Mouse (Mus musculus) bone marrow macrophage, adult 2 months (primary cell): ENCODE measurements around the gene Has1.

Experiments used
- CTCF ChIP-seq: IDR thresholded peaks from 2 replicates; pipeline ENCODE4 v1.5.1; 2012; ENCODE audit warnings: low read depth, mild to moderate bottlenecking, low read length, moderate library complexity
- POLR2A ChIP-seq: IDR thresholded peaks from 2 replicates; pipeline ENCODE4 v1.6.1; 2012; ENCODE audit warnings: mild to moderate bottlenecking, low read depth, low read length, borderline replicate concordance

GRCm38 (mm10) chr17:17828191-17828981 is 26.6 kb downstream of the Has1 start:
- no peak for TF ChIP-seq POLR2A
- TF ChIP-seq CTCF, result no peak
